Mouse (Mus musculus) liver, embryonic 15.5 days (tissue): ENCODE results near the gene Nxn. TPM values are rescaled to one million over a fixed set of nuclear protein-coding genes. Genes with fewer than 3 reads are reported as not detected.
A peak's percentile ranks its signal among the peaks of the same experiment; 100 is the strongest.

Source experiments
- ATAC-seq: fragments of 200-750 bp; cut with Nextera tagmentation; 2 replicates; pipeline ENCODE4 v1.8.0; 2017; ENCODE audit warnings: moderate number of reproducible peaks, mild to moderate bottlenecking, moderate library complexity; ENCODE audit not compliant: insufficient read depth
- H3K27ac ChIP-seq: fragments of 300-500 bp; sonication (generic); replicated peaks from 2 replicates; pipeline ENCODE4 v1.5.1; 2015; ENCODE audit warnings: mild to moderate bottlenecking, inconsistent platforms
- H3K27me3 ChIP-seq: fragments of 300-500 bp; sonication (generic); 2 replicates; pipeline ENCODE4 v1.6.1; 2015; ENCODE audit warnings: mild to moderate bottlenecking, inconsistent platforms
- H3K36me3 ChIP-seq: fragments of 300-500 bp; sonication (generic); replicated peaks from 2 replicates; pipeline ENCODE4 v1.6.1; 2015; ENCODE audit warnings: moderate library complexity, mild to moderate bottlenecking, inconsistent platforms
- H3K4me1 ChIP-seq: fragments of 300-500 bp; sonication (generic); replicated peaks from 2 replicates; pipeline ENCODE4 v1.6.1; 2015; ENCODE audit warnings: inconsistent platforms
- H3K4me2 ChIP-seq: fragments of 300-500 bp; sonication (generic); 2 replicates; pipeline ENCODE4 v1.6.1; 2015; ENCODE audit warnings: moderate library complexity, mild to moderate bottlenecking, inconsistent platforms
- H3K4me3 ChIP-seq: fragments of 300-500 bp; sonication (generic); replicated peaks from 2 replicates; pipeline ENCODE4 v1.5.1; 2015; ENCODE audit warnings: mild to moderate bottlenecking, inconsistent platforms
- H3K9ac ChIP-seq: fragments of 300-500 bp; sonication (generic); 2 replicates; pipeline ENCODE4 v1.6.1; 2015; ENCODE audit warnings: moderate library complexity, mild to moderate bottlenecking, inconsistent platforms
- H3K9me3 ChIP-seq: fragments of 300-500 bp; sonication (generic); replicated peaks from 2 replicates; pipeline ENCODE4 v1.6.1; 2016; ENCODE audit warnings: inconsistent platforms
- WGBS: fragments of 180-500 bp; shearing (Covaris S2); methylation state at CpG from one replicate; pipeline ENCODE4 v1.1.7; 2015; ENCODE audit warnings: mixed read lengths; ENCODE audit not compliant: insufficient replicate concordance; 5-methylcytosine and 5-hydroxymethylcytosine counted together
- polyA plus RNA-seq: library from polyadenylated mRNA; unstranded; fragments of >200 nt; fragmentation: Nextera tagmentation; extraction: Ambion mirVana; gene quantifications from 2 replicates; pipeline ENCODE4 v1.2.1, GENCODE M21; 2015

The Nxn gene
- polyA plus RNA-seq, 1 experiment from 2014 or later = 2.5 TPM

GRCm38 (mm10) chr11:76343031-76343430, 55.9 kb downstream of the Nxn start:
- Histone ChIP-seq H3K9me3 (no peaks in the 10 kb centered on the region), H3K27ac (no peak overlapping the region), H3K4me2 (no peak overlapping the region), H3K36me3 (no peaks in the 10 kb centered on the region), H3K27me3 (no peaks in the 10 kb centered on the region), H3K4me1 (no peaks in the 10 kb centered on the region), H3K4me3 (no peak overlapping the region), H3K9ac (no peak overlapping the region)
- ATAC-seq = no peak
- WGBS = 65% methylated on average over 9 of the region's 9 CpGs

GRCm38 (mm10) chr11:76341884-76342645, 56.9 kb downstream of the Nxn start:
- Histone ChIP-seq H3K27me3 (no peaks in the 10 kb centered on the region), H3K36me3 (no peaks in the 10 kb centered on the region), H3K4me3 (no peak overlapping the region), H3K4me1 (peaks cover 3% of the 10 kb centered on the region; the same call in 1 of the 2 replicates), H3K9me3 (no peaks in the 10 kb centered on the region), H3K4me2 (no peak overlapping the region), H3K27ac (no peak overlapping the region), H3K9ac (no peak overlapping the region)
- ATAC-seq = no peak
- WGBS = 64% methylated on average over 14 of the region's 14 CpGs

- H3K27me3 ChIP-seq = no peaks in the 10 kb centered on the region
- H3K9ac ChIP-seq = no peak overlapping the region
- H3K9me3 ChIP-seq = no peaks in the 10 kb centered on the region
- peaks cover 3% of the 10 kb centered on the region; the same call in 1 of the 2 replicates for H3K4me1 ChIP-seq
- no peaks in the 10 kb centered on the region for H3K36me3 ChIP-seq
- 77% methylated on average over 14 of the region's 14 CpGs for WGBS
- no peak overlapping the region for H3K4me2 ChIP-seq
- no peak overlapping the region for H3K27ac ChIP-seq
- no peak overlapping the region for H3K4me3 ChIP-seq
- no peak for ATAC-seq
These were observed 57.8 kb downstream of the Nxn start for GRCm38 (mm10) chr11:76341163-76341562.

GRCm38 (mm10) chr11:76339830-76340229, 59.1 kb downstream of the Nxn start:
- H3K27me3 ChIP-seq = no peaks in the 10 kb centered on the region
- 47% methylated on average over 5 of the region's 5 CpGs for WGBS
- H3K27ac ChIP-seq = no peak overlapping the region
- H3K9ac ChIP-seq = no peak overlapping the region
- ATAC-seq = no peak
- no peaks in the 10 kb centered on the region for H3K36me3 ChIP-seq
- no peaks in the 10 kb centered on the region for H3K9me3 ChIP-seq
- H3K4me1 ChIP-seq = peaks cover 3% of the 10 kb centered on the region; the same call in 1 of the 2 replicates
- no peak overlapping the region for H3K4me2 ChIP-seq
- H3K4me3 ChIP-seq = no peak overlapping the region

DNA sequence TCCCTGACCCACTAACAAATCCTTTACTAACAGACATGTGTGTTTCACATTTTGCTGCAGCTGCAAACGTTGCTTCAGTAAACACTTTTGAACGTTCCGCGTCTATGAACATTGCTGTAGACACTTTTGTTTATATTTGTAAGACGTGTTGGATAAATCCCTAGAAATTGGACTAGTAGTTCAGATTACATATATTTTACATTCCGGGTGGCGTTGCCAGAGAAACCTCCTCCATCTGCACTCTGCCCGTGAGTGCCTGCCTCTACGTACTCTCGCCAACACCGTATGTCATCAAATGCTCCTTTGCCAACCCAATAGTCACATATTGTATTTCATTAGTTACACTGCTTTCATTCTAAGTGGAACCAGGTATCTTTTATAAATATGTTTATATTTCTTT, 59.8 kb downstream of the Nxn start:
- H3K4me3 ChIP-seq = no peak overlapping the region
- H3K9ac ChIP-seq = no peak overlapping the region
- H3K27ac ChIP-seq = no peak overlapping the region
- H3K4me1 ChIP-seq = peaks cover 3% of the 10 kb centered on the region; the same call in 1 of the 2 replicates
- no peaks in the 10 kb centered on the region for H3K36me3 ChIP-seq
- no peaks in the 10 kb centered on the region for H3K9me3 ChIP-seq
- H3K4me2 ChIP-seq = no peak overlapping the region
- ATAC-seq = no peak
- WGBS = 83% methylated on average over 11 of the region's 11 CpGs
- H3K27me3 ChIP-seq = no peaks in the 10 kb centered on the region

- Histone ChIP-seq H3K4me3 (no peak overlapping the region), H3K9ac (no peak overlapping the region), H3K27me3 (no peaks in the 10 kb centered on the region), H3K36me3 (no peaks in the 10 kb centered on the region), H3K4me1 (peaks cover 3% of the 10 kb centered on the region; the same call in 1 of the 2 replicates), H3K27ac (no peak overlapping the region), H3K4me2 (no peak overlapping the region), H3K9me3 (no peaks in the 10 kb centered on the region)
- ATAC-seq = no peak
- 78% methylated on average over 8 of the region's 8 CpGs for WGBS
These were observed 60.3 kb downstream of the Nxn start for GRCm38 (mm10) chr11:76338656-76339055.

- peak overlapping the region; percentile 25; the same call in 1 of the 2 replicates for H3K4me2 ChIP-seq
These were observed 61.2 kb downstream of the Nxn start for GRCm38 (mm10) chr11:76337764-76338163.

DNA sequence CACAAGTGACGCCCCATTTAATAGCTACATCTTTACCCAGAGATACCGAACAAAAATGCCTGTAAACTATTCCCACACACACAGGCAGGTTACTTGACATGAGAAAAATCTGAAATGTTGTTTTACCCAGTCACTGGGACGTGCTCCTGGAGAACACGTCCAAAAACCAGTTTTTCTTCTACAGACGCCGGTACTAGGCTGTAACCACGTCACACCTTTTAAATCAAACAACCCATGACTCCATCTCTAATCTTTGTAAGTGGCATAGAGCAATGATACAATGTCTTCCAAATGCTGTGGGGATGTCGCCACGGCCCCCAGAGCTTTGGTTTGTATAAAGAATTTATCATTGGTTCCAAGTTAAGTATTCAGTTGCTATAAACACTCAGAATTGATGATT, 61.7 kb downstream of the Nxn start:
- Histone ChIP-seq H3K4me2 (no peak overlapping the region), H3K9me3 (no peaks in the 10 kb centered on the region), H3K27me3 (no peaks in the 10 kb centered on the region), H3K36me3 (no peaks in the 10 kb centered on the region), H3K9ac (no peak overlapping the region), H3K27ac (no peak overlapping the region), H3K4me1 (peaks cover 3% of the 10 kb centered on the region; the same call in 1 of the 2 replicates), H3K4me3 (no peak overlapping the region)
- WGBS = 73% methylated on average over 9 of the region's 9 CpGs
- no peak for ATAC-seq

More at GRCm38 (mm10) chr11:76337764-76338163, 61.2 kb downstream of the Nxn start:
- Histone ChIP-seq H3K4me3 (no peak overlapping the region), H3K27ac (no peak overlapping the region), H3K9me3 (no peaks in the 10 kb centered on the region), H3K9ac (no peak overlapping the region), H3K27me3 (no peaks in the 10 kb centered on the region), H3K4me1 (peaks cover 3% of the 10 kb centered on the region; the same call in 1 of the 2 replicates), H3K36me3 (no peaks in the 10 kb centered on the region)
- no peak for ATAC-seq
- 9% methylated on average over 7 of the region's 7 CpGs for WGBS

- H3K27me3 ChIP-seq = no peaks in the 10 kb centered on the region
- no peak overlapping the region for H3K27ac ChIP-seq
- ATAC-seq = no peak
- peaks cover 3% of the 10 kb centered on the region; the same call in 1 of the 2 replicates for H3K4me1 ChIP-seq
- no peaks in the 10 kb centered on the region for H3K9me3 ChIP-seq
- H3K4me3 ChIP-seq = no peak overlapping the region
- H3K4me2 ChIP-seq = no peak overlapping the region
- no peaks in the 10 kb centered on the region for H3K36me3 ChIP-seq
- H3K9ac ChIP-seq = no peak overlapping the region
These were observed 62.7 kb downstream of the Nxn start for GRCm38 (mm10) chr11:76336224-76336623.

- no peak overlapping the region for H3K27ac ChIP-seq
- peaks cover 3% of the 10 kb centered on the region; the same call in 1 of the 2 replicates for H3K4me1 ChIP-seq
- 78% methylated on average over 10 of the region's 10 CpGs for WGBS
- no peak overlapping the region for H3K4me3 ChIP-seq
- H3K4me2 ChIP-seq = no peak overlapping the region
- no peak overlapping the region for H3K9ac ChIP-seq
- no peak for ATAC-seq
- H3K27me3 ChIP-seq = no peaks in the 10 kb centered on the region
- no peaks in the 10 kb centered on the region for H3K36me3 ChIP-seq
- no peaks in the 10 kb centered on the region for H3K9me3 ChIP-seq
These were observed 64.0 kb downstream of the Nxn start for GRCm38 (mm10) chr11:76334966-76335365.

- Histone ChIP-seq H3K4me2 (no peak overlapping the region), H3K9me3 (no peaks in the 10 kb centered on the region), H3K36me3 (no peaks in the 10 kb centered on the region), H3K4me3 (no peak overlapping the region), H3K27ac (no peak overlapping the region), H3K27me3 (no peaks in the 10 kb centered on the region), H3K4me1 (no peaks in the 10 kb centered on the region), H3K9ac (no peak overlapping the region)
- no peak for ATAC-seq
- 56% methylated on average over 5 of the region's 5 CpGs for WGBS
These were observed 66.7 kb downstream of the Nxn start for GRCm38 (mm10) chr11:76332240-76332639.
